Mouse (Mus musculus): ENCODE results near the gene Eno1. TPM values are rescaled to one million over a fixed set of nuclear protein-coding genes. Genes with fewer than 3 reads are reported as not detected.
A peak's percentile ranks its signal among the peaks of the same experiment; 100 is the strongest.

The Eno1 gene
- polyA plus RNA-seq, 2 experiments: 215 to 488 TPM

GRCm38 (mm10) chr4:150217935-150218334 is 18.6 kb upstream of the Eno1 start:
- Histone ChIP-seq H3K9ac (replicated peaks) (no peak overlapping the region), H3K4me3 (ENCODE audit: insufficient read depth in 1 of 2, low read depth in 2 of 2, low read length in 2 of 2) (no peak overlapping the region), H3K4me1 (replicated peaks; ENCODE audit: control insufficient read depth in 2 of 2, insufficient read depth in 2 of 2, low read length in 1 of 2) (peaks cover 0 to 16% of the 10 kb centered on the region in 2 experiments; a peak in 3 of 4 replicates), H3K27me3 (ENCODE audit: control insufficient read depth, insufficient read depth, low read length) (no peaks in the 10 kb centered on the region), H3K9me3 (ENCODE audit: control insufficient read depth, low read length) (no peaks in the 10 kb centered on the region), H3K4me2 (ENCODE audit: low read depth) (no peak overlapping the region), H3K27ac (no peak overlapping the region), H3K36me3 (replicated peaks; ENCODE audit: control insufficient read depth, insufficient read depth, low read depth) (no peaks in the 10 kb centered on the region)
- TF ChIP-seq EP300 (IDR thresholded peaks at IDR 0.05; ENCODE audit: low read depth) (no peak), CTCF (IDR thresholded peaks at IDR 0.05; ENCODE audit: low read depth) (peak; percentile 41; the same call in 1 of the 2 replicates)
- ATAC-seq (ENCODE audit: insufficient read depth) (no peak), DNase-seq (ENCODE audit: low read depth in 3 of 3, low spot score in 3 of 3) (no peak)
- 67% methylated on average over 1 of the region's 1 CpGs for WGBS (ENCODE audit: insufficient replicate concordance)

- 57% methylated on average over 9 of the region's 9 CpGs for WGBS (ENCODE audit: insufficient replicate concordance)
- H3K4me1 ChIP-seq (replicated peaks; ENCODE audit: control insufficient read depth in 2 of 2, insufficient read depth in 2 of 2, low read length in 1 of 2): peaks cover 0 to 14% of the 10 kb centered on the region in 2 experiments; a peak in 3 of 4 replicates
- no peak overlapping the region for H3K27ac ChIP-seq
- TF ChIP-seq EP300 (IDR thresholded peaks at IDR 0.05; ENCODE audit: low read depth) (no peak), CTCF (IDR thresholded peaks at IDR 0.05; ENCODE audit: low read depth) (peak; percentile 62)
- no peak overlapping the region for H3K4me3 ChIP-seq (ENCODE audit: insufficient read depth in 1 of 2, low read depth in 2 of 2, low read length in 2 of 2)
- H3K4me2 ChIP-seq (ENCODE audit: low read depth): no peak overlapping the region
- DNase-seq (ENCODE audit: low read depth in 3 of 3, low spot score in 3 of 3) (peak in 1 of 3 experiments; percentile 43), ATAC-seq (ENCODE audit: insufficient read depth) (no peak)
- H3K9me3 ChIP-seq (ENCODE audit: control insufficient read depth, low read length): no peaks in the 10 kb centered on the region
- H3K36me3 ChIP-seq (replicated peaks; ENCODE audit: control insufficient read depth, insufficient read depth, low read depth): no peaks in the 10 kb centered on the region
- H3K9ac ChIP-seq (replicated peaks): no peak overlapping the region
- no peaks in the 10 kb centered on the region for H3K27me3 ChIP-seq (ENCODE audit: control insufficient read depth, insufficient read depth, low read length)
Measured at GRCm38 (mm10) chr4:150219501-150220292, 16.8 kb upstream of the Eno1 start.

GRCm38 (mm10) chr4:150220584-150220983 is 15.9 kb upstream of the Eno1 start:
- Histone ChIP-seq H3K27me3 (ENCODE audit: control insufficient read depth, insufficient read depth, low read length) (no peaks in the 10 kb centered on the region), H3K4me1 (replicated peaks; ENCODE audit: control insufficient read depth in 2 of 2, insufficient read depth in 2 of 2, low read length in 1 of 2) (peaks cover 0 to 14% of the 10 kb centered on the region in 2 experiments; a peak in 3 of 4 replicates), H3K36me3 (replicated peaks; ENCODE audit: control insufficient read depth, insufficient read depth, low read depth) (no peaks in the 10 kb centered on the region), H3K4me2 (ENCODE audit: low read depth) (peak overlapping the region; percentile 58), H3K9me3 (ENCODE audit: control insufficient read depth, low read length) (no peaks in the 10 kb centered on the region), H3K9ac (replicated peaks) (0 out of 2 replicates have a peak overlapping the region, but pooled peaks have one; percentile 27), H3K27ac (no peak overlapping the region), H3K4me3 (ENCODE audit: insufficient read depth in 1 of 2, low read depth in 2 of 2, low read length in 2 of 2) (peak overlapping the region; percentile 18 to 21; a peak in 3 of 4 replicates)
- peak; percentile 46 to 51 (median 49) for DNase-seq (ENCODE audit: low read depth in 3 of 3, low spot score in 3 of 3)
- 21% methylated on average over 11 of the region's 11 CpGs for WGBS (ENCODE audit: insufficient replicate concordance)
- TF ChIP-seq CTCF (IDR thresholded peaks at IDR 0.05; ENCODE audit: low read depth): no peak
- TF ChIP-seq EP300 (IDR thresholded peaks at IDR 0.05; ENCODE audit: low read depth): no peak
- peak; percentile 77 for ATAC-seq (ENCODE audit: insufficient read depth)

- Histone ChIP-seq H3K4me2 (ENCODE audit: low read depth) (peak overlapping the region; percentile 58), H3K9ac (replicated peaks) (0 out of 2 replicates have a peak overlapping the region, but pooled peaks have one; percentile 27), H3K4me3 (ENCODE audit: insufficient read depth in 1 of 2, low read depth in 2 of 2, low read length in 2 of 2) (peak overlapping the region; percentile 18 to 21; a peak in 3 of 4 replicates), H3K36me3 (replicated peaks; ENCODE audit: control insufficient read depth, insufficient read depth, low read depth) (no peaks in the 10 kb centered on the region), H3K27ac (peak overlapping the region; percentile 14), H3K4me1 (replicated peaks; ENCODE audit: control insufficient read depth in 2 of 2, insufficient read depth in 2 of 2, low read length in 1 of 2) (peaks cover 0 to 14% of the 10 kb centered on the region in 2 experiments; a peak in 3 of 4 replicates), H3K27me3 (ENCODE audit: control insufficient read depth, insufficient read depth, low read length) (no peaks in the 10 kb centered on the region), H3K9me3 (ENCODE audit: control insufficient read depth, low read length) (no peaks in the 10 kb centered on the region)
- 40% methylated on average over 10 of the region's 10 CpGs for WGBS (ENCODE audit: insufficient replicate concordance)
- TF ChIP-seq CTCF (IDR thresholded peaks at IDR 0.05; ENCODE audit: low read depth) (no peak), EP300 (IDR thresholded peaks at IDR 0.05; ENCODE audit: low read depth) (no peak)
- DNase-seq (ENCODE audit: low read depth in 3 of 3, low spot score in 3 of 3) (no peak), ATAC-seq (ENCODE audit: insufficient read depth) (peak; percentile 15)
Measured at GRCm38 (mm10) chr4:150221017-150221640, 15.4 kb upstream of the Eno1 start.

GRCm38 (mm10) chr4:150223830-150224229 is 12.7 kb upstream of the Eno1 start:
- Histone ChIP-seq H3K27ac (no peak overlapping the region), H3K4me3 (ENCODE audit: insufficient read depth in 1 of 2, low read depth in 2 of 2, low read length in 2 of 2) (no peak overlapping the region), H3K9ac (replicated peaks) (no peak overlapping the region), H3K9me3 (ENCODE audit: control insufficient read depth, low read length) (no peaks in the 10 kb centered on the region), H3K4me2 (ENCODE audit: low read depth) (no peak overlapping the region), H3K4me1 (replicated peaks; ENCODE audit: control insufficient read depth in 2 of 2, insufficient read depth in 2 of 2, low read length in 1 of 2) (peaks cover 0 to 13% of the 10 kb centered on the region in 2 experiments; a peak in 3 of 4 replicates), H3K36me3 (replicated peaks; ENCODE audit: control insufficient read depth, insufficient read depth, low read depth) (no peaks in the 10 kb centered on the region), H3K27me3 (ENCODE audit: control insufficient read depth, insufficient read depth, low read length) (no peaks in the 10 kb centered on the region)
- no peak for TF ChIP-seq CTCF (IDR thresholded peaks at IDR 0.05; ENCODE audit: low read depth)
- no peak for TF ChIP-seq EP300 (IDR thresholded peaks at IDR 0.05; ENCODE audit: low read depth)
- ATAC-seq (ENCODE audit: insufficient read depth): no peak
- 58% methylated on average over 4 of the region's 4 CpGs for WGBS (ENCODE audit: insufficient replicate concordance)
- DNase-seq (ENCODE audit: low read depth in 3 of 3, low spot score in 3 of 3): no peak

All from liver, embryonic 14.5 days (tissue).